Mouse (Mus musculus): ENCODE measurements around the gene Zfp607a. TPM values are rescaled to one million over a fixed set of nuclear protein-coding genes. Genes with fewer than 3 reads are reported as not detected.

Gene Zfp607a
- total RNA-seq, 2 experiments from 2014 or later, result 8.9 to 9.2 TPM

Other genes starting within 250 kb of the Zfp607a start
- gene Ttc9b, start 203.6 kb upstream of the Zfp607a start, total RNA-seq (2021), result 1 to 10 TPM; 1.1 to 1.6 TPM
- 10 to 100 TPM; 30.3 to 31.9 TPM for gene Map3k10, start 182.9 kb upstream of the Zfp607a start, total RNA-seq (2021)
- 1 to 10 TPM; 2.9 to 3.5 TPM for gene Zfp607b, start 168.2 kb upstream of the Zfp607a start, total RNA-seq (2021)
- 10 to 100 TPM; 21.6 to 23.0 TPM for gene Zfp60, start 126.1 kb upstream of the Zfp607a start, total RNA-seq (2021)
- 10 to 100 TPM in 1 of 2 experiments, 1 to 10 TPM in 1; 10.0 to 12.5 TPM for gene Zfp626, start 50.3 kb upstream of the Zfp607a start, total RNA-seq (2021)
- gene Zfp59, start 18.9 kb upstream of the Zfp607a start, total RNA-seq (2021), result 1 to 10 TPM; 4.4 to 5.4 TPM
- 10 to 100 TPM; 17.5 to 18.2 TPM for gene Zfp974, start 71.9 kb downstream of the Zfp607a start, total RNA-seq (2021)
- gene Zfp780b, start 121.6 kb downstream of the Zfp607a start, total RNA-seq (2021), result 10 to 100 TPM; 14.1 to 14.7 TPM
- 1 to 10 TPM; 3.4 to 4.1 TPM for gene Zfp850, start 156.6 kb downstream of the Zfp607a start, total RNA-seq (2021)
- gene Psmc4, start 192.6 kb downstream of the Zfp607a start, total RNA-seq (2021), result 100 to 1,000 TPM; 144 to 157 TPM
- gene Fcgbp, start 213.7 kb downstream of the Zfp607a start, total RNA-seq (2021), result under 1 TPM; 0.34 to 0.37 TPM

All from adrenal gland, postnatal 4 days (tissue).